Mouse (Mus musculus) lung, adult 2 months (tissue): ENCODE measurements at regions not wholly inside any gene's neighbourhood (a gene's known extent, or its start where the extent isn't known, plus 50 kb on each side); places are given as distances from the start of the nearest gene placed in this dataset.

Experiments used
- DNase-seq: peaks from one replicate; pipeline ENCODE4 v3.0.0; 2022
- H3K4me1 ChIP-seq: fragments of 200-500 bp; 2 replicates; pipeline ENCODE4 v1.6.1; 2011; ENCODE audit warnings: low read length; ENCODE audit not compliant: control insufficient read depth, insufficient read depth
- H3K4me3 ChIP-seq: fragments of 200-500 bp; replicated peaks from 2 replicates; pipeline ENCODE3; 2011; ENCODE audit warnings: low read depth, mild to moderate bottlenecking, control low read depth, low read length; ENCODE audit errors: extremely low read depth
- CTCF ChIP-seq: fragments of 200-500 bp; IDR thresholded peaks from 2 replicates; pipeline ENCODE4 v1.5.1; 2011; ENCODE audit warnings: mild to moderate bottlenecking, low read length, control low read depth; ENCODE audit not compliant: insufficient read depth
- POLR2A ChIP-seq: fragments of 200-500 bp; IDR thresholded peaks from 2 replicates; pipeline ENCODE4 v1.6.1; 2011; ENCODE audit warnings: low read depth, mild to moderate bottlenecking, control low read depth, low read length, borderline replicate concordance; ENCODE audit errors: extremely low read depth
- WGBS: fragments of 180-500 bp; shearing (Covaris S2); methylation state at CpG from one replicate; pipeline ENCODE4 v1.1.7; 2018; 5-methylcytosine and 5-hydroxymethylcytosine counted together

DNA sequence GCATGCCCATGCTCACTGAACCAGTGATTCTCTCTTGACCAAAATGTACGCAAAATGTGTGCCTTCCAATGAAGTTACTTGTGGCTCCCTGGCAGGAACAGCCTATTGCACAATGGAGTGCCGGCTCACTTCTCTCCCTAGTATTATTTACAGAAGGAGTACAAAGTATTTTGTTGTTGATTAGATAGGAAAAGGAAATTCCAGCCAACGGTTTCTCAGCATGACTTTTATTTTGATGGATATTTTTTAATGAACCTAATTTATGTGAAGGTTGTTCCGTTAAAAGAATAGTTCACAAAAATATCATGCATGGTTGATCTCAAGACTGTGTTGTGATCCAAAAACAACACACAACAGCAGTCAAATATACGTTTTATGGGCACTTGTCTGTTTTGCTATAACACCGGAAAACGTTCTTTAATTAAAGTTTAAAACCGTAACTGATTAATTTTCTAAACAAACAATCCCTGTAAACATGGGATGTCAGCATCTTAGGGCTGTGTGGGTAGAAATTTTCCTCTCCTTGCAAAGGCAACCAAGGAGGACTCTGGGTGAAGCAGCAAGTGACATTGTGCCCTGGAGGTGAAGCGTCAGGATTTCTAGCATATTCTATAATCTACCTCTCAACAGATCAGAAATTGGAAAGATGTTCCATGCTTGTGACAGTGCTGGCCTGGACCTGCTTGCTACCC is 116.3 kb upstream of the Gm10295 start:
- peaks cover 8% of the 10 kb centered on the region for H3K4me1 ChIP-seq
- WGBS = 40% methylated on average over 9 of the region's 9 CpGs
- TF ChIP-seq CTCF (no peak), POLR2A (no peak)
- H3K4me3 ChIP-seq = no peak overlapping the region
- DNase-seq = peak; percentile 37

DNA sequence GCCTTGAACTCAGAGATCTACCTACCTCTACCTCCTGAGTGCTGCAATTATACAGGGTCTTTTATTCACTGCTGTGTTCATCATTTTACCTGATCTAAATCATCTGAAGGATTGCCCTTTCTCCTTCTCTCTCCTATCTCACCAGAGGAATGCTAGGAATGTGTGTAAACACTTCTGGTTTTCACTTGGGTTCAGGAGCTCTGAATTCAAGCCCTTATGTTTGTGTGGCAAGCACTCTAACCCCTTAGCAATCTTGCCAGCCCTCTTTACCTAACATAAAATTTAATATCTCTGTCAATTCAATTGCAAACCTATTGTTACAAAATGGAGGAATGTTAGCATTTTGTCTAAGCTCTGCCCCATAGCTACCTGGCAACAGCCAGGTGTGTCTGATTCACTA is 112.8 kb upstream of the Gm10295 start:
- DNase-seq = no peak
- Histone ChIP-seq H3K4me3 (no peak overlapping the region), H3K4me1 (no peaks in the 10 kb centered on the region; the same call in none of the 2 replicates)
- no peak for TF ChIP-seq POLR2A
- no peak for TF ChIP-seq CTCF

DNA sequence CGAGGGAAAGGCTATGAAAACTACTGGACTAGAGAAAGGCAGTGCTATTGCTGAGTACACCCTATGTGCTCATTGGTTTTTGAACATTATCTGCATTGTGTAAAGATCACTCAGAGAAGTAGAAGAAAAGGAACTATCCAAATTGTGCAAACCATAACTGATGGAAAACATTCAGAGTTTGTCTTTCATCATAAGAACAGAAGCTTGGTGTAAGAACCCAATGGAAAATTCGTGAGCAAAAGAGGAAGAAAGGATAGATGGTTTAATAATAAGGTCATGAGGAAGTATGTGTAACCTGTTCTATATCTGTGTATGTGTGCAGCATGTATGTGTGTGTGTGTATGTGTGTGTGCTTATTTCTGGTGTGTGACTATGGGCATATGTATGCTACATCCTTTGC is 112.3 kb upstream of the Gm10295 start:
- no peak for DNase-seq
- H3K4me3 ChIP-seq = no peak overlapping the region
- WGBS = 61% methylated on average over 2 of the region's 2 CpGs
- TF ChIP-seq CTCF (no peak), POLR2A (no peak)
- H3K4me1 ChIP-seq = no peaks in the 10 kb centered on the region; the same call in none of the 2 replicates

DNA sequence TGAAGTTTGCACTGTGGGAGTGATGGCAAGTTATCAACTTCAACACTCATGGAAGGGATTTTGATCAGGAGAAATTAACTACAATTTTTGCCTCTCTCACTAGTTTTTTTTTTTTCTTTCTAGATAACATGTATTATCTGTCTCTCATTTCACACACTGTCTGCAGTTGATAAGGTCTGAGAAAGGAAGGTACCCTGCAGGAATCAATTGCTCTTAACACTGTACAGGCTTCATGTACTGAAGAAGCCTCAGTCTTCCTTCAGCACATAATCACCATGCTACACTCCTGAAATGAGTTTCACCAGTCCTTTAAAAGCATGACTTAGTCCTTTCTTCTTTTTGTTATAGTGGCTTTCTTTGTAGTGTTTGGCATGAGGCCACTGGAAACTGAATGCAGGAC is 108.5 kb upstream of the Gm10295 start:
- no peak for TF ChIP-seq CTCF
- TF ChIP-seq POLR2A = no peak
- Histone ChIP-seq H3K4me1 (peaks cover 4% of the 10 kb centered on the region), H3K4me3 (no peak overlapping the region)
- DNase-seq = no peak

DNA sequence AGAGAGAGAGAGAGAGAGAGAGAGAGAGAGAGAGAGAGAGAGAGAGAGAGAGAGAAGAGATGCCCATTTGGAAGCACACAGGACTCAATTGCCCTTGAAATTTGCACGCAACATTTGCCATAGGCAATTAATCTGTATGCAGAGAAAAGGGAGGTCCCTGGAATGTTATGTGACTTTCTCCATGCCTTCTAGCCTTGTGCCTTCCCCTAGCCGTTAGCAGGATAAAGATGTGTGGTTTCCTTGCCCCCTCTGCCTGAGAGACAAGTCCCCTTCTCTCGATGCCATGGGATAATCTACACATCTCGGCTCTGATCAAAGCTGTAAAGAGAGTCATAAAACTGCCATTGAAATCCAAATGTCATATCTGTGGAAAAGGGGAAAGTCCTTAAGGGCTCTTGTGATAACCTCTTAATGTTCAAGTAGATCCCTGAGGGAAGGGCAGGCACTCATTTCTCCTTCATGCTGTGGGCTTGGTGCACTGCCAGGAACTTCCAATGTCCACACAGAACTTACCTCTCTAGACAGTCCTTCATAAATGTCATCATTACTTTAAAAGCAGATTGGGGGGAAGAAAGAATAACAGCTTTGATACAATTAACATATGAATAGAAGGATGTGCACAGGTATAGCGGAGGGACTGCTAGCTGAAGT is 106.9 kb upstream of the Gm10295 start:
- TF ChIP-seq POLR2A (no peak), CTCF (no peak)
- DNase-seq = peak; percentile 46
- 55% methylated on average over 5 of the region's 5 CpGs for WGBS
- H3K4me1 ChIP-seq = peaks cover 4% of the 10 kb centered on the region
- no peak overlapping the region for H3K4me3 ChIP-seq

DNA sequence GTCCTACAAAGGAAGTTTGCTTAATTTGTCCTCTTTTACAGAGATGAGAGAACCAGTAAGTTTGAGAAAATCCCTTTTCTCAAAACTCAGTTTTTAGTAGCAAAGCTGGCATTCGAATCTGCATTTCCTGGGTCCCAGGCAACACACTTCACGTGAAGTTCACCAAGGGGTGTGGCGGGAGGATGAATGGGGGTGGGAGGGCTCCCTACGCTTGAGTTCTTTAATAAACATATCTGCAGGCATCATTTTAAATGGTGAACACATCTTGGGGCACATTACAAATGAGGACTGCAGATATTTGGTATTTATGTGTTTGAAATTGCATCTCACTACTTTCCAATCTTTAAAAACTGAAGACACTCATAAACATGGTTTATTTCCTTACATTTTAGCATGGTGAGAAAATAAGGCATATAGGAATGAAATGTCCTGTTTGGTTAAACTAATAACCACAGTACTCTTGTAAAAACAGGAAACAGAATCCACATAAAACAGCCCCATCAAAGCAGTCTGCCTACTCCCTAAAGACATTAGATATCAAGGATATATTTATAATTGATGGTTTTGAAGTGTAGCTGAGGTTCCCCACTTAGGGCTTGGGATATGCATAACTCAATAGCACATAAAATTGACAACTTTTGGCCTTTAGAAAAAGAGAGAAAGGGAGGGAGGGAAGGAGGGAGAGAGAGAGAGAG is 106.3 kb upstream of the Gm10295 start:
- DNase-seq = no peak
- WGBS = 71% methylated on average over 4 of the region's 4 CpGs
- H3K4me3 ChIP-seq = no peak overlapping the region
- no peak for TF ChIP-seq CTCF
- TF ChIP-seq POLR2A = no peak
- peaks cover 4% of the 10 kb centered on the region for H3K4me1 ChIP-seq

DNA sequence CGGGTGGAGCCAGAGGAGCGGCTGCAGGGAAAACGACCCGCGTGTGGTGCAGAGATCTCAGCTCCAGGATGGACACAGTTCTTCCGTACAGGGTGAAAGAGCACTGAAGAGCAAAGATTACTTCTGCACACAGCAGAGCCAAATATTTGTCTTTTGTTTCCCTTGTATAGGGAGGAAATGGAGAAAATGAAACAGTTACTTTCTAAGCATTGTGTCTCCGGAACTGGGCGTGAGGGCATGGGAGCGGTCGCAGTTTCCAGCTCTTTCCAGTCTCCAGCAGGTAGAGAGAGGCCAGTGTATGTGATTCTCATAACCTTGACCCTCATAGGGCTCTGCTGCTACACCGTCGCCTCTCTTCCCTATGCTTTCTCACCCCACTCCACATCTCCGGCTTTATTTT is 105.1 kb upstream of the Gm10295 start:
- 42% methylated on average over 13 of the region's 13 CpGs for WGBS
- Histone ChIP-seq H3K4me1 (peaks cover 4% of the 10 kb centered on the region), H3K4me3 (peak overlapping the region; percentile 36)
- no peak for DNase-seq
- TF ChIP-seq CTCF (no peak), POLR2A (no peak)

DNA sequence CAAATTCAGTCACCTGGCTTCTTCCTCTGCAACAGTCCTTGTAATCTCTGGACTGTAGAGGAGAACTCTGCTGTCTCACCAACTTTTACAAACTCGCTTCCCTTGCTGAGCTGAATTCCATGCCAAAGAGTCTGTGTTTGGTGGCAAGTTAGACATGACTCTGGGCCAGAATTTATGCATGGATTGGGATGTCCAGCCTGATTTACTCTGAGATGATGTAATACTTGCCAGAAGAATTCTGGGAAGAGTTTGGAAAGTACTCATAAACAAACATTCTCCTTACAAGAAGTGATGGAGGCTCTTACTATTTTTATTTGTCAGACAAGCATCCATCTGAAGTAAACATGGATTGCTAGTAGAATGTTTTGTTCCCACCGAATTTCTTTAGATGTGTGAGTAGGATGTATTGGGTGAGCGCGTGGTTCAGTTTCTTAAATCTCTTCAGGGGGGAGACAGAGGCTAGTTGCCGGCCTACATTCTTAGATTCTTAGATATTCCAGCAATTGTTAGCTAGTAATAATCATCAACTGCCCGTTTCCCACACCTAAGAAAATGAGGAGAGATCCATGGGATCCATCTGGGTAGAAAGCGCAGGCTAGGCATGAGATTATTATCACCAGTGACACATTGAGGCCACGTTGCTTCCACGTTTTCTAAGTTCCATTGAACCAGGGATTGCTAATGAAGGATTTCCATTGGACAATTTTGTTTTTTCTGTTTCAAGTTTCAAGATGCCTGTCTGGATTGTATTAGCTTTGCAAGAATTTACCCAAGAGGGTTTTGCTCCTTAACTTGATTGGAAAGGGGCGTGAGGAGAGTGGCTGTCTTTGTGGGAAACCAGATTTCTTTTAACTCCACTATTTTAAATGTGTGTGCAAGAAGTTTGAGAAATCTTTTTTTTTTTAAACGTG is 89.3 kb upstream of the Gm10295 start:
- WGBS = 69% methylated on average over 11 of the region's 11 CpGs
- no peak for DNase-seq
- H3K4me1 ChIP-seq = peaks cover 3% of the 10 kb centered on the region; the same call in 1 of the 2 replicates
- H3K4me3 ChIP-seq = no peak overlapping the region
- TF ChIP-seq CTCF (no peak), POLR2A (no peak)

DNA sequence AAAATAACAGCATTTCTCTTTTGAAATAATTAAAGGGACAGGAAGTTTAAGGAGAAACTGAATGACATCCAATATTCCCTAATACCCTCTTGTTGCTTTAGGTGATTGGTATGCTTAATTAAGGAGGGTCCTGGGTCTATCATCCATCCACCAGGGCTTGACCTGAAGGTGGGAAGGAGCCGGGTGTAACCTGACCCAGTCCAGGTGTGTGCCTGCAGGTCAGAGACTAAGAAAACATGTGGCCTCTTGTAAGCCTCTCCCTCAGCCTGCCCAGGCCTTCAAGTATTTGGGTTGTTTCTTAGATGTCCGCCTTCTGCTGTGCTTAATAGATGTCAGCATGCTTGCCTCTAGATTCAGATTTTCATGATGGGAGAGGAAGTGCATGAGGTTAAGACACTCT is 74.7 kb upstream of the Gm10295 start:
- TF ChIP-seq POLR2A (no peak), CTCF (no peak)
- 58% methylated on average over 2 of the region's 2 CpGs for WGBS
- no peak overlapping the region for H3K4me3 ChIP-seq
- no peaks in the 10 kb centered on the region for H3K4me1 ChIP-seq
- no peak for DNase-seq
